Mouse (Mus musculus) ovary, adult 18-20 months (tissue): ENCODE results near the gene Fam71e2.
"Not testable (repeated sequence)": the region's sequence is repeated elsewhere in the genome, so short reads cannot be mapped to it uniquely, and the experiment has no call there.

Source experiments
- DNase-seq: peaks from one replicate; pipeline ENCODE4 v3.0.0; 2022; ENCODE audit warnings: low spot score, mixed read lengths

Gene Fam71e2

DNA sequence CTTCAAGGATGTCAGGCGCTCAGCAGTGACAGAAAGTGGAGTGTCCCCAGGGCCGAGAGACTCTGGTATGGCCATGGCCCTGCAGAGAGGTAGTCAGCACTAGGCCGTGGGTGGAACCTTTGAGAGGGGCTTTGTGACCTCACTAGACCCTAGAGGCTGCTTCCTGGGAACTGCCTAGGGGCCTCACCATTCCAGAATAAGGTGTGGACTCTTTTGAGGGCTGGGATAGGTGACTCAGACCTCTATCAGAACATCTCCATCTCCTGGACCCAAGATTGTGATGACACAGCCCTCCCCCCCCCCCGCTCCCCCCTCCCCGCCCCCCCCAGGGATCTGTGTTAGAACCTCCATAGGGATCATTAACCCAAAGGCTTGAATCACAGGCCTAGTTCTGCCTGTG is at the start of gene Fam71e2:
Gene Fam71e2, minus strand, starts transcription at position 101 of the 400 bp plus-strand sequence.
- no peak for DNase-seq

- no peak for DNase-seq
Observed at GRCm38 (mm10) chr7:4816559-4816958, 45.5 kb upstream of the Fam71e2 start.

DNA sequence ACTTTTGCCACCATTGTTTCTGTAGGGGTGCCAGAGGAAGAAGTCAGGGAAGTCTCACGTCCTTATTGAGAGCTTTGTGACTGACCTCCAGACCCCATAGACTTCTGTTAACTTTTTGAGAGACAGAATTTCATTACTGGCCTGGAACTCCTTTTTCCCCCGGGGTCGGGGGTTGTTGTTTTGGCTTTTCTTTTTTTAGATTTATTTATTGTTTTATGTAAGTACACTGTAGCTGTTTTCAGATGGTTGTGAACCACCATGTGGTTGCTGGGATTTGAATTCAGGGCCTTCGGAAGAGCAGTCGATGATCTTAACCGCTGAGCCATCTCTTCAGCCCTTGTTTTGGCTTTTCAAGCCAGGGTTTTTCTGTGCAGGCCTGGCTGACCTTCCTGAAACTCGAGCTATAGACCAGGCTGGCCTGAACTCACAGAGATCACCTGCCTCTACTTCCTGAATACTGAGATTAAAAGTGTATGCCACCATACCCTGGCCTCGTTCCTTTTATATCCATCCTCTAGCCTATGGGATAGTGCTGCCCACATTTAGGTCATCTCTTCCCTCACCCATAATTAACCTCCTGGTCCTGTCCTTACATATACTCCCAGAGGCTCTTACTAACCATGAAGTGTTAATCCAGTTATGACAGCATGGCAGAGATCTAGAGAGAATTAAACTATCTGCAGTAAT is 42.1 kb upstream of the Fam71e2 start:
- no peak for DNase-seq

GRCm38 (mm10) chr7:4812303-4813104 is 41.4 kb upstream of the Fam71e2 start, which contains the start of gene Ube2s:
Gene Ube2s (minus strand): TSS chr7:4812590.
- DNase-seq = peak; percentile 99

GRCm38 (mm10) chr7:4811842-4812302 is 40.8 kb upstream of the Fam71e2 start:
- DNase-seq = no peak

GRCm38 (mm10) chr7:4811131-4811530 is 40.0 kb upstream of the Fam71e2 start:
- DNase-seq = not testable (repeated sequence)

GRCm38 (mm10) chr7:4806716-4807115 is 35.6 kb upstream of the Fam71e2 start:
- DNase-seq = no peak

- DNase-seq = no peak
Observed at GRCm38 (mm10) chr7:4802247-4802646, 31.1 kb upstream of the Fam71e2 start.

DNA sequence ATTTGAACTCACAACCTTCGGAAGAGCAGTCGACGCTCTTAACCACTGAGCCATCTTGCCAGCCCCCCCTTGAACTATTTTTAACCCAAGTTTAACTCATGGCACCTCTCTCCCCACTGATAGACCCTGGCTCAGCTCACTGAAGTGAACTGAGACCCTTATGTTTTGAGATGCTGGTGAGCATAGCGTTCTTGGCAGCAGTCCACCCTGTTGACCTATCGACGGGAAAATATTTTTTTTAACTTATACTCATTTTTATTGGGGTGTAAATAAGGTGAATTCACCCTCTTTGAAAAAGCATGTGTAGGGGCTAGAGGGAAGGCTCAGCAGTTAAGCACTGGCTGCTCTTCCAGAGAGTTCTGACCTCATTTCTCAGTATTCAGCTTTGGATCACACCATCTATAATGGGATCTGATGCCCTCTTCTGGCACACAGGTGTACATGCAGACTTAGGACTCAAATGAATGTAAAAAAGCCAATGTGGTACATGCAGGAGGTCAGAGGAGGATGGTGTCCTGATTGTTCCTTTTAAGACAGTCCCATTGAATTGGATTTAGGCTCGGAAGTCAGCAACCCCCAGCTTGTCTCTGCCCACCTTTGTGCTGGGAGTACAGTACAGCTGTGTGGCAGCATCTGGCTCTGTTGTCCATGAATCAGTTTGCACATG is 24.8 kb upstream of the Fam71e2 start:
- no peak for DNase-seq

- DNase-seq = no peak
Observed at GRCm38 (mm10) chr7:4794631-4795168, 23.6 kb upstream of the Fam71e2 start.

DNA sequence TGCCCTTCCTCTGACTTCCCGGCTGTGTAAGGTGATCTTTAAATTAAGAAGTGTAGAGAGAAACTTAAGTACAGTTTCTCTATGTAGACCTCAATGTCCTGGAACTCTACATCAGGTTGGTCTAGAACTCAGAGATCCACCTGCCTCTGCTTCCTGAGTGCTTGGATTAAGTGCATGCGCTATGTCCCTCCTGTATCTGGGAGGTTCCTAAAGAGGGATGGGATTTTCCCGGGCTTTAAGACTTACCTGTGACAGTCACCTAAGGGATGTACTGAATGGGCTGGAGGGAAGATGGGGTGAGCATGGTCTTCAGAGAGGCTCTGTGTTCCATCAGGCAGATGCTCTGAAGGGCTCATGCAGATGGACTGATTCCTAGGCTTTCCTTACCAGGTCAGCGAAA is 22.6 kb upstream of the Fam71e2 start:
- DNase-seq = no peak

DNA sequence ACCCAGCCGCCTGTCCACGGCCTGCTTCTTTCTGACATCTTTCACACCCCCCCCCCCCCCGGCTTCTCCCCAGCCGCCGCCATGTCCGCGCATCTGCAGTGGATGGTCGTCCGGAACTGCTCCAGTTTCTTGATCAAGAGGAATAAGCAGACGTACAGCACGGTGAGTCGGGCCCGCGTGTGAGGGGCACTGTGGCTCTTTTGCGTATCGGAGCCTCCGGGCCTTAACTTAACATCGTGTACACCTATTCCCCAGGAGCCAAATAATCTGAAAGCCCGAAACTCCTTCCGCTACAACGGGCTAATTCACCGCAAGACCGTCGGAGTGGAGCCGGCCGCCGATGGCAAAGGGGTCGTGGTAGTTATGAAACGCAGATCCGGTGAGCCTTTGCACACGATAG is 22.1 kb upstream of the Fam71e2 start:
- DNase-seq = not testable (repeated sequence)

GRCm38 (mm10) chr7:4792278-4793212 is 21.4 kb upstream of the Fam71e2 start, which contains the start of gene Rpl28:
Gene Rpl28 (plus strand): TSS chr7:4792874.
- DNase-seq = peak; percentile 94

- peak; percentile 20 for DNase-seq
Observed at GRCm38 (mm10) chr7:4789436-4789935, 18.4 kb upstream of the Fam71e2 start, which contains the start of gene Tmem238. Gene Tmem238 (minus strand): TSS chr7:4789656.

DNA sequence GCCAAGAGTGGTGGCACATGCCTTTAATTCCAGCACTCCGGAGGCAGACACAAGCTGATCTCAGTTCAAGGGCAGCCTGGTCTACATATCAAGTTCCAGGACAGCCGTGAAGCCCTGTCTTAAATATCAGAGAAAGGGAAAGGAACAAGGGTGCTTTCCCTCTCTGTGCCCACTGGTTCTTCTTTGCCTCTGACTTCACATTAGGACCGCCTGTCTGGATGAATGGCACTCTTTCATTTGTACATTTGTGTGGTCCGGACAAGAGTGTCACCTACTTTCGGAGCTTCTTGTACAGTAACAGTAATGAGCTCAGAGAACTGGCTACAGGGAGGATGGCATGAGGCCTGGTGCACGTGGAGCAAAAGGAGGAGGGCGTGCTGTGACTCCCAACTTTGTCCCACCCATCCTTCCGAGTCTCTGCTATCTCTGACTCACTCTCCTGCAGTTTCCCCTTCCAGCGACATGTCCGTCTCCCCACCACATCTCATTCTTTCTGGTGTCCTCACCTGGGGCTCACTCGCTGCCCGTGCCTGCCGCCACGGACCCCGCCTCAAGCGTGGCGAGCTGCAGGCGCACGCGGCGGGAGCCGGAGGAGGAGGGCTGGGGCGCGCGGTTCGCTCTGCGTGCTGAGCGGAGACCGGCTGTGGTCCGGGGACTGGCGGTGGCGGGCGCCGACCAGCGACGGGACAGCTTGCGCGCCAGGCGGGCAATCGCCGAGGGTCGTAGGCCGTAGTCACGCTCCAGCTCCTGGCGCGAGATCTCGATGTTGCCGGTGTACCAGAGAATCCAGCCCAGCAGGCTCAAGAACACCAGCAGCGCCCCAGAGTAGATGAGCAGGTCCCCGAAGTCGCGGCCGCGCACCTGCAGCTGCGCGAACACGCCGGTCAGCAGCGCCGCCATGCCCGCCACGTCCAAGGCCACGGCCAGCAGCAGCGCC is 17.7 kb upstream of the Fam71e2 start:
- peak; percentile 41 for DNase-seq

DNA sequence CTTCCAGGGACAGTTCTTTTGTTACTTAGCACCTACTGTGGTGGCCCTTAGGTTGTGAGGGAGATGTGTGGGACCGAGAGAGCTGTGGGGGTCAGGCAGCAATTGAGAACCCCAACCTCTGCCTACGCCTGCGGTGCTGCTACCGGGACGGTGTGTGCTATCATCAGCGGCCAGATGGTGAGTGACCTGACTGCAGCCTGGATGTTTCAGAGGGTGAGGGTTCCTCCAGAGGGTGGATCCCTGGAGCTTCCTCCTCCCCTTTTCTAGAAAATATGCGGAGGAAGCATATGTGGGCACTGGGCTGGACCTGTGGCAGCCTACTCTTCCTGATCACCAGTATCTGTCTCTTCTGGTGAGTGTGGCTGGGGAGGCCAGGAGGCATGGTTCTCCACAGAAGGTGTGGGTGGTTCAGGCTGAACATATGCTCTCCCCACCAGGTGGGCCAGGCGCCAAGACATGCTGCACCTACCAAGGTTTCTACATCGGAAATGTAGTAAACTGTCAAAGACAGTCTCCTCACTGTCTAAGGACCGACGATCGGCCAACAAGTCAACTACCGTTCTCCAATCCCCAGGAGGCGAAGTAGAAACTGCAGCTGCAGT is 12.7 kb upstream of the Fam71e2 start:
- no peak for DNase-seq

- DNase-seq = no peak
Observed at GRCm38 (mm10) chr7:4782759-4783158, 11.7 kb upstream of the Fam71e2 start, which contains the start of the genes Il11 and Tmem190. Gene Il11 (minus strand): TSS chr7:4782859. Gene Tmem190 (plus strand): TSS chr7:4782937.

DNA sequence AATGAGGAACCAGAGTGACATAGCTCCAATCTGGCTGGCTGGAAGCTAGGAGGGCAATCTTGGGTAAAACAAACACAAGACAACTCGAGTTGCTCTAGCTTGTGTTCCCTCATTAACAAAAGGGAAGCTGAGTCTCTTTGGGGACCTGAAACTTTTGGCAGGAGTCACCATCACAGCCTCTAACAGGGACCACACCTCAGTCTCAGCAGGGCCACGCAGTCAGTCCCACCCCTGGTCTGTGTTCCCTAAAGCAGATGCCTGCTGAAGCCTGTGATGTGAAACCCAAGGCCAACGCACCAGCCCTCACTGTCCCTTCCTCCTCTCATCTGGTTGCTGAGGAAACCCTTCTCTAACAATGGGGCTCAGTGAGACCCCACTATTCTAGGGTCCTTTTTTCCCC is 11.0 kb upstream of the Fam71e2 start:
- DNase-seq = no peak

- DNase-seq = no peak
Observed at GRCm38 (mm10) chr7:4779921-4780320, 8.8 kb upstream of the Fam71e2 start.
